Mouse (Mus musculus) embryo, embryonic 10 days (tissue): ENCODE results near the gene Nup153.

ENCODE experiments used
- DNase-seq: peaks from one replicate; pipeline ENCODE4 v3.0.0-alpha.2; 2015; ENCODE audit warnings: low spot score

Nup153 gene

DNA sequence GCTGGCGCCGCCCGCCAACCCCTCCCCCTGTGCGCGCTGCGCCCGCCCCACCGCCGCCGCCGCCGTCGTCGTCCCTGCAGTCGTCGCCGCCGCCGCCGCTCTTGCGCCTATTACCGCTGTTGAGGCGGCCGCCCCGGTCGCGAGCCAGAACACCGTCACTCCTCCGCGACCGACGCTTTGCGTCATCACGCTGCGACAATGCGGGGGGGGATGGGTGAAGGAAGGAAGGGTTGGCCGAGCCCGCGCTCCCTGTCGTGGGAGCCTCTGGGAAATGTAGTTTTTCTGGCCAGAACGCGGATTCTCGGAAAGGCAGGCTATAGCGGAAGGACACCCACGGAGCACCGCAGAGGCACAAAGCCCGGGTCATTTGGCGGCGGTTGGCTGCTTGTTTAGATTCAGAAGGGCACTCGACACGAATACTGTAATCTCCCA, at the start of gene Nup153:
Gene Nup153, minus strand, starts transcription at position 104 of the 432 bp plus-strand sequence.
- DNase-seq: peak; percentile 98

DNA sequence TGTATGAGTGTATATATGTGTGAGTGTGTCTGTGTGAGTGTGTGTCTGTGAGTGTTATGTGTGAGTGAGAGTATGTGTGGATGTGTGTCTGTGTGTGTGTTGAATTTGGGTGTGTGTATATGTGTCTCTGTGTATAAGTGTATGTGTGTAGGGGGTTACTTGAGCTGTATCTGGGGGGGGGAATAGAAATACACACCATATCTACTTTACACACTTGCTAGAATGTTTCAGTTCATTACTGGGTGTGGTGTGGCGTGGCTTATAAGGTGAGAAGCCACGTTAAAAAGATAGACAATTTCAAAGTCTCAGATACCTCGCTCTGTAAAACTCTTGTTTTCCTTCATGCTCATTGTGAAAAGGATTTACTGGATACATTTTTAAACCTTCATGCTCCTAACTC, 49.7 kb upstream of the Nup153 start:
- no peak for DNase-seq

DNA sequence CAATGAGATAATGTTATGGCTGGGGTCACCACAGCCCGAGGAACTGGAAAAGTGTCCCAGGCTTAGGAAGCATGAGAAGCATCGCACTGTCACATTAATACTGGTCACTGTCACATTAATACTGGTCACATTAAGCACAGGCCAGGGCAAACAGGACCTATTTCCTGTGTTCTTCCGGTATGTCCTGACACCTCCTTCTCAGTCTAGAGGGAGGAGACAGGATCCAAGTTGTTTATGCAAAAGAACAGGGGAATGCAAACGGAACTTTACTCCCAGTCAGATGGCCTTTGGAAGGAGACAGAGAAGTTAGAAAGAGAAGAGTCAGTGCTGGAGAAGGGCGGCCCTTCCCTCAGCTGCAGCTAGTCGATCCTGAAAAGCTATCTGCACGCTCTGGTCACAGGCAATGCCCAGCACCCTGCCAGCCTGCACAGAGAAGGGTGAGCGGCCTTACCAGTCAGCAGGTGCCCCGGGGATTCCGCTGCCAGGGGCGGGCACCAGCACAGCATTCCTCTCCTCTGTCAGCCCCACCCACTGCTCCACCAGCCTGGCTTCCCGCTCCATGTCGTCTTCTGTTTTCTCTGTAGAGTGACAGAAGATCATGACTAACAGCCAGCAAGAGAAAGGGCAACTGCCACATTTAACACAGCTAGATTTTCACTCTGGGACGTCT, 49.0 kb upstream of the Nup153 start:
- no peak for DNase-seq

DNA sequence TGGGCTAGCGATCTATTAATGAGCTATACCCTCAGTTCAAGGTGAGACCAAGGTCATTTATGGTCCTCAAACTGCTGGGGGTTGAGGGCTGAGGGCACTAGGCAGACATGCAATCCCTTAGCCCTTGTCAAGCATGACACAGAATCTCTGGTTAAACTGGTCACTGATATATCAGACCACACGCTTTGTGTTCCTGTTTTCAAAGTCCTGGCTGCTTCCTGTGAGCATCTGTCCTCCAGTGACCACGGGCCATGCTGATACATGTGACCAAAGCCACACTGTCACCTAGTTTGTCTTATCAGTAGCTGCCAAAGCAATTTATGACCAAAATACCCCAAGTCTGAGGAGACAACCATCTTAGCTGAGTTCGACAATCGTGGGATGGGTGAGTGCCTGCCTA, 47.3 kb upstream of the Nup153 start:
- DNase-seq: no peak

DNA sequence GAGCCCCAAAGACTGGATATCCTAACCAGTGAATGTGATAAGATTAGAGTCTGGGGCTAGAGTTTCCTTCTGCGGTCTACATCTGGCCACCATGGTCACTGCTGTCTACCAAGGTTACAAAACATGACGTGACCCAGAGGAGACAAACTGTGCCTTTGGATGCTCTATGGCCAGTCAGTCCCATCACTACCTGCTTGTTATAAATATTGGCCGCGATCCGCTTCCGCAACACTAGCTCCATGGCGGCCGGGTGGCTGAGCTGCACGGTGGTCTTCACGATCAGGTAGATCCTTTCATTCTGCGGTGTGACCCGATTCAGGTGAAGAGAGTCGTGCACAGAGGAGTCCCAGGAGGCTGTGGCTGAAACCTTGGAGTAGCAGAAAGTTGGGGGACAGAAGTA, 44.8 kb upstream of the Nup153 start:
- DNase-seq: no peak

DNA sequence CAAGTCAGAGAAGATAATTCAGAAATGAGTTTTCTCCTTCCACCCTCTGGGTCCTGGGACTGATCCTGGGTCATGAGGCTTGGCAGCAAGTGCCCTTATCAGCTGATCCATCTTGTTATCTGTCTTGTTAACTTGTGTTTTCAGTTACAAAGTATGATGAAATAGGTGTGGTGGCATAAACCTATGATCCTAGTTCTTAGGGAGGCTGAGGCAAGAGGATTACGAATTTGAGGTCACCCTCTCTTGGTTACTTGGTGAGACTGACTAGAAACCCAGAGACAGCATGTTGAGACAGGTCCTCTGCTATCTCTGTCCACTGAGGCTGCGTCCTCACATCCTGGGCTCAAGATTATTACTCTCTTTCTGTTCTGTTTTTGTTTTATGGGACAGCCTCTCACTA, 37.6 kb upstream of the Nup153 start:
- DNase-seq: no peak

DNA sequence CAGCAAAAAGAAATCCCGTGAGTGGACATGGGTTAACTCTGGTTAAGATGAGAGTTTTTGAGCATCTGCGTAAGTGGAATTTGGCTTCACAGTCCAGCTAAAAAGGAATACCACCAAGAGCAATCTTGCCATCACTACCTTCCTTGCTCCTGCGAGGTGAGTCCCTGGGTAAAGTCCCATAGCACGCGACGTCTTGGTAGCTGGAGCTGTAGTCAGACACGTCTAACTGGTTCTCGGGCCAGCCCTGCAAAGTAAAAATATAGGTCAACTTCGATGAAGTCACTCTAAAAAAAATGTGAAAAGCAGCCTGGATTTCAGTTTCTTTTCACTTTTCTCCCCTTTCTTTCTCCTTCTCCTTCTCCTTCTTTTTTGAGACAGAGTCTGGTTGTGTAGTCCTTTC, 35.5 kb upstream of the Nup153 start:
- no peak for DNase-seq

DNA sequence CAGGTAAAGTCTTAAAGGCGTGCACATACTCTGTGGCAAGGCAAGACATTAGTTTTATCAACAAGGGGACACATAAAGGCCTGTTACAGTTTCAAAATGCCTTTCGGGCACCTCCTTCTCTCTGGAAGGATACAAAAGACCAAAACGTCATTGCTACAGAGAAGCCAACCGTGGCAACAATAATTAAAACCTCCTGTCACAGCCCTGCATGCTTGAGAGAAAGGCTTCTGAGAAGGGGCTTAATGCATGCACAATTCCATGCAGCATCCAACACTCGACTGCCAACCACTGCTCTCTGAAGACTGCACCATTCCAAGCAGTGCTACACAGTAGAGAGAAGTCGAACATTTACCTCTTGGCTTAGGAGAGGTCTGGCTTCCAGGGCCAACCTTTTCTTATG, 33.2 kb upstream of the Nup153 start:
- no peak for DNase-seq

DNA sequence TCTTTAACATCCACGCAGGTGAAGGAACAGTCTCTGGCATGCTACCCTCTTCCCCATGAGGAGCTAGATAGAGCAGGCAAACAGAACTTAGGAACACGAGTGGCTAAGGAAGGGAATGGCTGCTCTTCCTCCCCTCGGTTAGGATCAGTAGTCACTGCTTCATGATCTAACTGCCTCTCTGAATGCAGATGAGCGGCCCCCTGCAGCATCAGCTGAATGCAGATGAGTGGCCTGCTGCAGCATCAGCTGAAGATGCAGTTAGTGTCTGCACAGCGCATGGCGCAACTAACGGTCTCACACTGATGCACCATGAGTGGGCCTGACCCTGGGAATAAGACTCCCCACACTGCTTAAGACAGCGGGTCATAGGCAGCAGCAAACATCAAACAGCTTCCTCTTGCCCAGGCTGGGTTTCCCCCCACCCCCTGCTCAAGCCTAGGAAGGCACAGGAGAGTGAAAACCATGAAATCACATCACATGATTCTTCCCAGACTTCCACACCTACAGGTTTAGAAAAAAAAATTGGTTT, 31.6 kb upstream of the Nup153 start:
- no peak for DNase-seq

DNA sequence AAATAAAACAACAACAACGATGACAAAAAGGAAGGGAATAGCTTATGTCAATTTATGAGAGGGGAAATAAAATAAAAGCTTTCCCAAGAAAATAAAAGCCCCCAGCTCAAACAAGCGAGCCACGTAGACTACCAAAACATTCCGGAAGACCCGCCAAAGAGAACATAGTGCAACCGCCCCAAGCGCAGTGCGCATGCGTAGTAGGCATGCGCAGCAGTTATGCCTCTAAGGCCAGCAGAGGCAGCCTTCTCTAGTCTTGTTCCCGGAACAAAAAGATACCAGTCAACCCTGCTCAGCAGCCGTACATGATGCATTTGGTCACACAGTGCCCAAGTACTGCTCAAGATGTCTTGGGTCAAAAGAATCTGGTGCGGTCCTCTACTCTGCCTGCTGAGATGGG, 30.9 kb upstream of the Nup153 start:
- no peak for DNase-seq

DNA sequence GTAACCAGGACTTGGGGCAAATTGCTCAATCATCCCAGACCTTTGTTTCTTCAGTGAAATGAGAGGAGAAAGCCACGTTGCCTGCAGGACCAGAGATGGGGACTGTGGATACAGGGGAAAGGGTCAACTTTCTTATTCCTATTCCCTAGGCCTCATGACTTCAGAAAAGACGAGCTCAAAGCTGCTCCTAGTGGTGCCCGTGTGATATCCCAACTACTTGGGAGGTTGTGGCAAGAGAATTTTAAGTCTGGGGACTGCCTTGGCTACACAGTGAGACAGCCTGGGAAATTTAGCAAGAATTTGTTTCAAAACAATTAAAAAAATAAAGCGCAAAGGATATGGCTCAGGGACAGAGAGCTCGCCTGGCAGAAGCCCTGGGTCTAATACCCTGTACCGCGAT, 30.2 kb upstream of the Nup153 start:
- no peak for DNase-seq

DNA sequence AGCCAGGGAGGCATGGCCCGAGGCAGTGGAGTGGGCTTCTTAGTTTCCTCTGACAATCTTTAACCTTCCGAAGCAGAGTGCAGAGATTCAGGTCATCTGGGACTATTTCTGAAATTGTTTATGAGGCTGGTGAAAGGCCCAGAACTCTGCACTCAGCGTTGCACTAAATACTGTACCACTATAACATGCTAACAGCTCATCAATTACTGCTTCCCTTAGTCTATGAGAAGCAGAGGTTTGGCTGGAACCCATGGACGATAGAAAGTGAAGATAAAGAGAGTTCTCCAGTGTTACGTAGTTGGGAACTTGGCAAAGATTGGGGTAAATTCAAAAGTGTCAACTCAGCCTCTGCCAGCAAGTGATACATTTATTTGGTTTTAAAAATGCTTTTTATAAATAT, 25.6 kb upstream of the Nup153 start:
- no peak for DNase-seq

DNA sequence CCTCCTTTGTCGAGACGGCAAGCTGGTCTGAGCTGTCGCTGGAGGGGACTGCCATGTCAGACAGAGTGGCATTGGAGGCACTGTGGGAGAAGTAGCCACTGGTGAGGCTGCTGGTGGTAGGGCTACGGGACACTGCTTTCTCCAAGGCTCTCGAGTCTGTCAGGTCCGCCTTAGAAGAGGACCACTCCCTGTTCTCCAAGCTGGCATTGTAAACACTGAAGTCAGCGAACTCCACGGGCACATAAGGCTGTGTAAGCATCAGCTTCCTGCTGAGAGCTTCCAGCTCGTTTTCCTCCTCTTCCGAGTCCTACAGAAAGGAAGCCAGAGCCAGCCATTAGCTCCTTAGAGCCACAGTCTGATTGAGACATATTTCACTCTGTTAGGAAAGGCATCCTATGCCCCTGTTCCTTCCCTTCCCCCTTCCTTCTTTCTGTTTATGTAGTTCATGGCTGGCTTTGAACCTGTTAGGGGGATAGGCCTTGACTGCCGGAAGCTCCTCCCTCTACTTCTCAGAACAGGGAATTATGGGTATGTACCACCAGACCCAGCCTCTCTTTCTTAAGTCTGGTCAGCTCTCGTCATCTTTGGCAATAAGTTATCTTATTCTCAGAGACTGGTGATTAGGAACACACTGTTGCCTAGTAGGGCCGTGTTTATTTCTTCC, 25.0 kb upstream of the Nup153 start:
- no peak for DNase-seq

DNA sequence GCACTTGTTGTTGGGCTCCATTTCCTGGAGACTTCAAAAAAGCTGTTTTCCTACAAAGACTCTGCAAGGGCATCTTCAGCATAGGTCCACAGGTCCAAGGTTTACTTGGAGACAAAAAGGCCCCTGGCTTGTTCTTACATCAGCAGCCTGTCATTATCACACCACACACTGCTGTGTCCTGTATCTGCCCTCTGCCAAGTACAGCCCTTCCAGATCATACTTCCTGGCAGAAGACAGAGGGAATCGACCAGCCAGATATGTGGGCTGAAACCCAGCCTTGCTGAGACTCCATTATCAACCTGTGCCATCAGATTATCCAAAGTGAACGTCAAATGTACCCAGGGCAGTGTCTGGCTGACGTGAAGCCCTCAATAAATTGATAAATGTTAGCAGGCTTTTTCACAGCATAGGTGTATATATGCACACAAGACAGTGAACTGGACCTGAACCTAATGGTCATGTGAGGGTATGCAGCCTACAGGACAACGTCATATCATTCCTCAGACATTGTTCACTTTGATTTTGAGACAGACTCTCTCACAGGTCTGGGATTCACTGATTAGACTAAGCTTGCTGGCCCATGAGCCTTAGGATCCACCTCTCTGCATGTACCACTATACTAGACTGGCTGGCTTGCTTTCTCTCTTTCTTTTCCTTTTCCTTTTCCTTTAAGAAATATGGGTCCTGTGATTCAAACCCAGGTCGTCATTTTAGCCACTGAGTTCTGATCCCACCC, 20.6 kb upstream of the Nup153 start:
- no peak for DNase-seq

DNA sequence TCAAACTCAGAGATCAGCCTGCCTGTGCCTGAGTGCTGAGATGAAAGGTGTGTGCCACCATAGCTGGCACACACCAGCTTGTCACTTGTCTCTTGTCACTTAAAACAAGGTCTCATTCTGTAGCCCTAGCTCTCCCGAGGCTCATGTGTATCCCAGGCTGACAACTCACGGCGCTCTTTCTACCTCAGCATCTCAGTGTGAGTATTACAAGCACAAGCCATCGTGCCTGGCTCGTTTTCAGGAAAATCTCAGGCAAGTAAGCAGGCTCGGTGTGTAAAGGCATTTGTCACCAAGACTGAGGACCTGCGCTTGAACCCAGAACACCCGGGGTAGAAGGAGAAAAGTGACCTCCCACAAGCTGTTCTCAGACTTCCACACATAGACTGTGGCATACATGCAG, 16.1 kb upstream of the Nup153 start:
- DNase-seq: no peak

DNA sequence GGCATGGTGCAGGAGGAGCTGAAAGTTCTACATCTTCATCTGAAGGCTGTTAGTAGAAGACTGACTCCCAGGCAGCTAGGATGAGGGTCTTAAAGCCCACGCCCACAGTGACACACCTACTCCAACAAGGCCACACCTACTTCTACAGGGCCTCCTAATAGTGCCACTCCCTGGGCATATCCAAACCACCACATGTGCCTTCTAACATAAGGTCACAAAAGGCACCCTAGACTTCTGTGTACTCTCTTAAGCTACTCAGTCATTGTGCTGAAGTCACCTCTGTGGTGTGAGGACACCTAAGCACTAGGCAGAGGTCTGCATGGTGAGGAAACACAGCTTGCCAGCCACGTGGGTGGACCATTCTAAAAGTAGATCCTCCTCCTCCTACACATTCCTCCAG, 14.6 kb upstream of the Nup153 start:
- DNase-seq: no peak

DNA sequence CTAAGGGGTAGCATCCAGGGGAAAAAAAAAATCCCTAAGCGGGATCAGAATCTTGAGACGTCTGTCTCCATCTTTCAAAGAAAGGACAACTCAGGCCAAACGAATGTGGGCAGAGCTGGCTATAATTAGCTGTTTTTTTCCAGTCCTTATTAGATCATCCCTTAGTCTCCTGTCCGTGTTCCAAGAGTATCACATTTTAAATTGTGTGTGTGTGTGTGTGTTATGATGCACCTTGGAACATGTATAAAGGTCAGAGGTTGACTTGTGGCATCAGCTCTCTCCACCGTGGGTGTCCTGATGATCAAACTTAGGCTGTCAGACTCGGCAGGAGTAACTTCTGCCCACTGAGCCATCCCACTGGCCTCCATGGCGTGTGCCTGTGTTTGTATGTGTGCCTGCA, 11.7 kb upstream of the Nup153 start:
- DNase-seq: no peak

DNA sequence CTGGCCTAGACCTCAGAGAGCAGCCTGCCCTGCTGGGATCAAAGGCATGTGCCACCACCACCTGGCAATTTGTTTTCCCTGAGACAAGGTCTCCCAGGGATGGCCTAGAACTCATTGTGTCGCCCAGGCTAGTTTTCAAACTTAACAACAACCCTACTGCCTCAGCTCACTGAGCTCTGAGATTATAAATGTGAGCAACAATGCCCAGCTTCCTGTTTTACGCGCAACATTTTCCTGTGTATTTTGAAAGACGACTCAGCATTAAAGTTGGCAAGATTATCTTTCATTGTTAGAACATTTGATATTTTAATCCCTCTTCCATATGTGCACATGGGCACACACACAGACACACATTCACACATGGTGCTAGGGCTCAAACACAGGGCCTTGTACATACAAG, 9.7 kb upstream of the Nup153 start:
- no peak for DNase-seq

DNA sequence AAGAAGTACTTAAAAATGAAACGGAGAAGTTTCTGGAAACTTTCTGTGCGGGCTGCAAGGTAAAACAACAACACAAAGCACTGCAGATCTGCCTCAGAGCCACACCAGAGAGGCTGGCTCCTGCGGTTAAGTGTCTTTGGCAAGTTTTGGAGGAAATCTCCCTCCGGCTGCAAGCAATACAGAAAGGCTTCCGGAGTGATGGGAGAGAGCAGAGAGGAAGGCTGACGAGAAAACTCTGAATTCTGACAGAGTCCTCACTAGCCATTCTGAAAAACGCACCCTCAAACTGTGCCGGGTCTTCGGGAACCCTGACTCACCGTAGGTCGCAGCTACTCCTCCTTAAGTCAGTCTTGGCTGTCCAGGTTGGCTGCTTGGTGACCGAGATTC, 8.7 kb upstream of the Nup153 start:
- no peak for DNase-seq

DNA sequence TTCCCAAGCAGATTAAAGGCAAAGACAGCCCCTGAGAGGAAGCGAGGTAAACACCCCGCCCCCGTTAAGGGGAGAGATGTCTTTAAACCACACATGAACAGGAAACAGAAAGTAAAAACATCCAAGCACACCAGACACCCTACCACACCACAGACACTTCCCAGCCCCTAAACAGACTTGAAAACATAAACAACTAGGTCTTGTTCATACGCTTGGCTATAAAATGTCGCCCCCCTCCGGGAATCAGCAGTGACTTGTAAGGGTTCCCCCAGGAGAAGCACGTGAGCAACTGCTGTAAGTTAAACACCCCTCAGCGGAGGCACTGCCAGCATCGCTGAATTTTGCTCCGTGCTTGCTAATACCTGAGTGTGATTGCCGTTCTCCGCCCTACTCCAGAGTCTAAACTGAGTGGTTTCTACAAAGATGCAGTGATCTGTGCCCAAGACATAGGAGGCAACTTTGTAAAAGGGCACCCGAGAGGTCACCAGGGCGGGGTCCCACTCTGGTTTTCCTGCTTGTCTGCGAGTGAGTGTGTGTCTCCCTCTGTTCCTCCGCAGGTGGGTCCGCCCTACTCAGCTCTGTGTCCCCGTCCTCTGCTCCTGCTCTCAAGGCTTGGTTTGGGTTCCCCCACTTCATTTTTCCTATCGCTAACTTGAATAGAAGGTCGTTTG, 8.2 kb upstream of the Nup153 start:
- peak; percentile 65 for DNase-seq

DNA sequence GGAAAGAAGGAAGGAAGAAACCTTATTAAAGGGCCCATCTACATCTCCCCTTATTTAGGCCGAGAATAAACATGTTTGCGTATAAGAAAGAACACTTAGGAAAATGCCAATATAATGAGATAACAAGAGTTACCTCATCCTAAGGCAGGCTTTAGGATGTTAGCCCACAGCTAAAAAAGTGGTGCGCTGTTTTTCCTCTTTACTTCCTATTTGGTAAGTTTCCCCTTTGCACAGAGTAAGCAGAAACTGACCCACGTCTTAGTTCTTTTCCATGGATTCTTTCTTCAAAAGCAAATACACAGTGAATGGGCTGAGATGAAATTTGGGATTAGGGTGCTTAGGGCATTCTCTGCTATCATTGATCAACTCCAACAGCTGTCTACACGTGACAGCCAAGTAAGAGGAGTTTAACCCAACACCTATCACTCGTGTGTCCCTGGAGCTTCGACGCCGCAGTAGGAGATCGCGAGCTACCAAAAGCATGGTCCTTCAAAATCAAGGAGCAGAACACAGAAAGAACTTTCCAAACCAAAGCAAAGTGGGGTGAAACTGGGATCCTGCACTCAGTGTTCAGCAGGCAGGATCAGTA, 7.6 kb upstream of the Nup153 start:
- DNase-seq: peak; percentile 15

DNA sequence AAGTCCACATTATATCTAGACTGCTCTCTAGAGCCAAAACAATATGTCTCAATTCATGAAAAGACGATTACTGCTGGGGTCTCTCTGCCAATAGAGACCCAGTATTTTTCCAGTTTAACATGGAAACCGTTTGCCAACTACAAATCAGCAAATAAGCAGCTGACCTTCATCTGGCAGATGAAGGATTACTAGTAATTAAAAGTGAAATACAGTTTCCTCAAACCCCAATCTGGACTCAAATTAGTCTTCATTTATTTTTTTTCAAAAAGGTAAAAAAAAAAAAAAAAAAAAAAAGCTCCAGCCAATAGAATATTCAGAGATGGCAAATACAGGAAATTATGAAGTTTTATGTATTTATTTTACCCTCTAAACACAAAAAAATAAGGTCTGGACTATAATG, 2.3 kb upstream of the Nup153 start:
- DNase-seq: no peak
